Mouse (Mus musculus): ENCODE results near the gene Dppa5a.

DNA sequence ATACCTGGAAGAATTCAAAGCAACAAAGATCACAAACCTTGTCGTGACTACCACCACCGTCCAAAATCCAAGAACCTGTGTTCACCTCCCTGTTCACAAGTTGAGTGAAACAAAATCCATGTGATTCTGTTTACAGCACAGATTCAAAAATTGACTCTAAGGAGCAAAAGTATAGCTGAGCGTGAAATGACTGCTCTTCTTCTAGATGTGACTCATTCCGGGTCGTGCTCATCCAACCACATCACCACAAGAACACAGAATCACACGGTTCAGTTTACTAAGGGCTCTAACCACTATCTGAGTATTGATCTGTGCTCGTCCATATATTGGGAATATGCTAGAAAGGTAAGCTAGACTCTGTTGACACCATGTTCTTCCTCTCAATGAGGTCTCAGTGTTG, 19.0 kb upstream of the Dppa5a start:
- TF ChIP-seq CTCF (IDR thresholded peaks at IDR 0.05; ENCODE audit: extremely low read depth, insufficient read depth, insufficient read length, insufficient replicate concordance) (no peak), POLR2A (IDR thresholded peaks at IDR 0.05; ENCODE audit: low read depth, low read length) (no peak)

All from spleen, adult 2 months (tissue).